19 mouse cellular contexts compared by ENCODE assay signal in the genomic region with DNA sequence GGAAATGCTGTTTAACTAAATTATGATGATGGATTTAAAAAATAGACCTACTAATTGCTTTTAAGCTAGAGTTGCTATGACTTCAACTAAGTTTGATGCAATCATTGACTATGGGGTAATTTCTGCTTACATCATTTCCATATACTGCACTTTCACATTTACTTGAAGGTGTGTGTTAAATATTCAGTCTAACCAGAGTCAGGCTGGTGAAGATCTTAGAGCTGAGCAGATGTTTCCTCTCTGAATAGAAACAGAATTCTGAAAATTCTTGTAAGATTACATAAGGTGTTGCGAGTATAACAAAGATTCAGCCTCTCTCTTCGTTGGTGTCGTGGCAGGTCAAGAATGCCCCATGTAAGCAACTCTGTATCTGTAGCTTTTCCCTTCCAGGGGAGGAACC. TPM values are rescaled to one million over a fixed set of nuclear protein-coding genes. Genes with fewer than 3 reads are reported as not detected.
A peak's percentile ranks its signal among the peaks of the same experiment; 100 is the strongest.
DNase-seq lines count a peak whose midpoint lies in the region; ATAC-seq lines count a peak whose summit lies in the region.
"Had no signal": no experiment of that assay in that cellular context is flagged by ENCODE, and none has a peak within 500 bp of the region (broad histone marks: within the 10 kb centered on the region; RNA-seq: fewer than 3 reads in every experiment).

No protein-coding gene starts in this region.

- H3K27ac ChIP-seq in kidney, embryonic 15.5 days, result no peak overlapping the region
- H3K27ac ChIP-seq: embryonic facial prominence, embryonic 10.5 days; embryonic facial prominence, embryonic 12.5 days; forebrain, embryonic 13.5 days; forebrain, embryonic 15.5 days had no signal

- 87% methylated on average over 3 of the region's 3 CpGs for WGBS in kidney, embryonic 15.5 days

- ATAC-seq in frontal cortex, adult (ENCODE audit: low TSS enrichment), result peak; percentile 62
- peak; percentile 53 for ATAC-seq in granulocyte monocyte progenitor cell, adult 5-6 weeks (replicated peaks; ENCODE audit: poor library complexity, severe bottlenecking)
- no peak for ATAC-seq in kidney, embryonic 15.5 days (replicated peaks; ENCODE audit: low FRiP score)
- ATAC-seq: forebrain, embryonic 13.5 days; forebrain, embryonic 15.5 days; forebrain, postnatal 0 days had no signal

- no peak for DNase-seq in frontal cortex, postnatal 14 days (ENCODE audit: low spot score in 2 of 2)
- peak; percentile 25 for DNase-seq in 416B (ENCODE audit: low read depth)
- DNase-seq in kidney, adult 18-20 months, result no peak
- DNase-seq: adrenal gland, adult 2 months; adrenal gland, postnatal 10 days; adrenal gland, postnatal 25 days; cerebellum, adult 11-12 months; cerebellum, adult 2 months; cerebellum, adult 9-10 months; cerebellum, postnatal 10 days; cerebellum, postnatal 25 days; forebrain, postnatal 0 days had no signal

- 0 out of 2 replicates have a peak, but pooled peaks cover 7% of the 10 kb centered on the region for H3K4me1 ChIP-seq in kidney, embryonic 15.5 days
- H3K4me1 ChIP-seq: forebrain, embryonic 13.5 days had no signal

- H3K27me3 ChIP-seq in kidney, embryonic 15.5 days, result no peaks in the 10 kb centered on the region
- H3K27me3 ChIP-seq: embryonic facial prominence, embryonic 12.5 days; forebrain, embryonic 13.5 days; forebrain, embryonic 15.5 days had no signal

- no peak overlapping the region for H3K9ac ChIP-seq in kidney, embryonic 15.5 days
- H3K9ac ChIP-seq: embryonic facial prominence, embryonic 12.5 days; forebrain, embryonic 13.5 days; forebrain, embryonic 15.5 days; forebrain, postnatal 0 days had no signal

- no peaks in the 10 kb centered on the region for H3K9me3 ChIP-seq in kidney, embryonic 15.5 days (replicated peaks)
- H3K9me3 ChIP-seq: embryonic facial prominence, embryonic 10.5 days; embryonic facial prominence, embryonic 12.5 days; forebrain, embryonic 13.5 days; forebrain, embryonic 15.5 days had no signal

- H3K4me3 ChIP-seq in kidney, embryonic 15.5 days (replicated peaks), result no peak overlapping the region
- H3K4me3 ChIP-seq: embryonic facial prominence, embryonic 10.5 days; embryonic facial prominence, embryonic 12.5 days; forebrain, embryonic 13.5 days; forebrain, embryonic 15.5 days had no signal

- no peak overlapping the region for H3K4me2 ChIP-seq in kidney, embryonic 15.5 days
- H3K4me2 ChIP-seq: embryonic facial prominence, embryonic 12.5 days; forebrain, embryonic 13.5 days; forebrain, embryonic 15.5 days had no signal

- H3K36me3 ChIP-seq in kidney, embryonic 15.5 days, result no peaks in the 10 kb centered on the region
- H3K36me3 ChIP-seq: embryonic facial prominence, embryonic 10.5 days; embryonic facial prominence, embryonic 12.5 days; forebrain, embryonic 15.5 days had no signal

RNA-seq across cellular contexts. Expression of a gene that starts 18.3 kb away (rescaled TPM):
- 35.1 and 37.2 TPM in 2 replicates for total RNA-seq in granulocyte monocyte progenitor cell, adult 5-6 weeks (2014; fragmentation: Nextera tagmentation)
- total RNA-seq in granulocyte monocyte progenitor cell, adult 5-6 weeks (2017), result 28.0 and 31.6 TPM in 2 replicates
- polyA plus RNA-seq in kidney, embryonic 15.5 days (2015; fragmentation: Nextera tagmentation; extraction: Ambion mirVana), result 38.1 and 39.0 TPM in 2 replicates
